Mouse (Mus musculus) kidney, embryonic 14.5 days (tissue): ENCODE data around the gene Tm2d1. TPM values are rescaled to one million over a fixed set of nuclear protein-coding genes. Genes with fewer than 3 reads are reported as not detected.

Experiments used
- polyA plus RNA-seq: library from polyadenylated mRNA; unstranded; fragments of >200 nt; fragmentation: Nextera tagmentation; extraction: Ambion mirVana; gene quantifications from 2 replicates; pipeline ENCODE4 v1.2.1, GENCODE M21; 2014

Gene Tm2d1
- polyA plus RNA-seq, 1 experiment from 2014 or later = 96.2 TPM

Other genes with a start within 250 kb of the Tm2d1 start
- 11.3 and 33.2 TPM in 2 replicates for gene Patj, start 12.5 kb upstream of the Tm2d1 start, polyA plus RNA-seq